Mouse (Mus musculus) c-Kit-positive CD71-negative TER-119-negative erythroid progenitor cells, embryonic 14.5 days (primary cell): Measurements from ENCODE around the gene Cdkn2b.

ENCODE experiments used
- DNase-seq: peaks from one replicate; pipeline ENCODE4 v3.0.0-alpha.2; 2013; ENCODE audit warnings: low read depth

The Cdkn2b gene

GRCm38 (mm10) chr4:89310491-89311254 is at the start of gene Cdkn2b:
TSS of gene Cdkn2b (minus strand) at chr4:89311039.
- peak; percentile 60 for DNase-seq

- no peak for DNase-seq
Measured at GRCm38 (mm10) chr4:89360349-89360748, 49.5 kb upstream of the Cdkn2b start.

- DNase-seq: no peak
Measured at GRCm38 (mm10) chr4:89359506-89359905, 48.7 kb upstream of the Cdkn2b start.

- DNase-seq: no peak
Measured at GRCm38 (mm10) chr4:89353935-89354334, 43.1 kb upstream of the Cdkn2b start.

- no peak for DNase-seq
Measured at GRCm38 (mm10) chr4:89353071-89353582, 42.3 kb upstream of the Cdkn2b start.

GRCm38 (mm10) chr4:89351474-89351873 is 40.6 kb upstream of the Cdkn2b start:
- no peak for DNase-seq

GRCm38 (mm10) chr4:89350938-89351451 is 40.2 kb upstream of the Cdkn2b start:
- no peak for DNase-seq

GRCm38 (mm10) chr4:89350391-89350790 is 39.6 kb upstream of the Cdkn2b start:
- DNase-seq: no peak

- no peak for DNase-seq
Measured at GRCm38 (mm10) chr4:89348842-89349241, 38.0 kb upstream of the Cdkn2b start.

- DNase-seq: no peak
Measured at GRCm38 (mm10) chr4:89313461-89313860, 2.6 kb upstream of the Cdkn2b start.

- no peak for DNase-seq
Measured at GRCm38 (mm10) chr4:89309996-89310395, 843 bp downstream of the Cdkn2b start.

GRCm38 (mm10) chr4:89308001-89308400 is 2.8 kb downstream of the Cdkn2b start:
- no peak for DNase-seq

- DNase-seq: no peak
Measured at GRCm38 (mm10) chr4:89306798-89307365, 4.0 kb downstream of the Cdkn2b start.

- no peak for DNase-seq
Measured at GRCm38 (mm10) chr4:89305691-89306090, 5.1 kb downstream of the Cdkn2b start.

GRCm38 (mm10) chr4:89303281-89303995 is 7.4 kb downstream of the Cdkn2b start:
- DNase-seq: no peak

- no peak for DNase-seq
Measured at GRCm38 (mm10) chr4:89302129-89302528, 8.7 kb downstream of the Cdkn2b start.

- no peak for DNase-seq
Measured at GRCm38 (mm10) chr4:89299721-89300120, 11.1 kb downstream of the Cdkn2b start.

GRCm38 (mm10) chr4:89295441-89296220 is 15.2 kb downstream of the Cdkn2b start:
- no peak for DNase-seq

GRCm38 (mm10) chr4:89294486-89295440 is 16.1 kb downstream of the Cdkn2b start, which contains the start of gene Cdkn2a:
TSS of gene Cdkn2a (minus strand) at chr4:89294653.
- DNase-seq: no peak

GRCm38 (mm10) chr4:89294091-89294485 is 16.8 kb downstream of the Cdkn2b start:
- no peak for DNase-seq

- DNase-seq: no peak
Measured at GRCm38 (mm10) chr4:89293516-89293915, 17.3 kb downstream of the Cdkn2b start.
